Mouse (Mus musculus) bone marrow, adult 2 months (tissue): ENCODE results near the gene Dynlt1c.
"Not testable (repeated sequence)": the region's sequence is repeated elsewhere in the genome, so short reads cannot be mapped to it uniquely, and the experiment has no call there.

Experiments used
- CTCF ChIP-seq: fragments of 200-500 bp; IDR thresholded peaks from 2 replicates; pipeline ENCODE4 v1.5.1; 2011; ENCODE audit warnings: low read length, control low read depth; ENCODE audit not compliant: control insufficient read depth, insufficient read depth
- POLR2A ChIP-seq: fragments of 200-500 bp; IDR thresholded peaks from 2 replicates; pipeline ENCODE4 v1.6.1; 2011; ENCODE audit warnings: low read depth, mild to moderate bottlenecking, control low read depth, low read length, borderline replicate concordance; ENCODE audit not compliant: control insufficient read depth

DNA sequence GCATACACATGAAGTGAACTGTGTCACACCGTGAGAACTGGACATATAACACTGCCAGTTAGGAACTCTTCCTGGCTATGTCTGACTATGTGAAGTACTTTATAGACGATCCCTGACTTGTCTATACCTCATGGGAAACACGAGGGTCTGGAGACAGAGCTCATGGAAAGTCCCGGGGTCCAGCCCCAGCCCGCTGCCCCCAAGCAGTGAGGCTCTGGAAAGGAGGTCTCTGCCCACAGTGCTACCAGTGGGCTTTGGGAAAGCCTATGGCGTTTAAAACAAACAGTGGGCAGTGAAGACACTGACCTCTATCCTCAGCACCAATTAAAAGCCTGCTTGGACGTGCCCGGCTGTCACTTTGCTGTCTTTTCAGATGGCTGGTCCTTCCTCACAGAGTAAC lies 33.6 kb upstream of the Dynlt1c start:
- TF ChIP-seq POLR2A, CTCF: not testable (repeated sequence)
